Mouse (Mus musculus) layer of hippocampus, postnatal 25 days (tissue): ENCODE data around the gene Olfr181. TPM values are rescaled to one million over a fixed set of nuclear protein-coding genes. Genes with fewer than 3 reads are reported as not detected.

Experiments used
- DNase-seq, 2 experiments: peaks; one replicate each; pipeline ENCODE4 v3.0.0; 2022; ENCODE audit warnings: mixed read lengths in 2 of 2, low spot score in 1 of 2; ENCODE audit errors: extremely low spot score in 1 of 2
- total RNA-seq, 2 experiments: library from RNA; stranded (reverse); gene quantifications; 2 replicates each; pipeline ENCODE4 v1.2.3; 2021

Gene Olfr181
- not detected for total RNA-seq

DNA sequence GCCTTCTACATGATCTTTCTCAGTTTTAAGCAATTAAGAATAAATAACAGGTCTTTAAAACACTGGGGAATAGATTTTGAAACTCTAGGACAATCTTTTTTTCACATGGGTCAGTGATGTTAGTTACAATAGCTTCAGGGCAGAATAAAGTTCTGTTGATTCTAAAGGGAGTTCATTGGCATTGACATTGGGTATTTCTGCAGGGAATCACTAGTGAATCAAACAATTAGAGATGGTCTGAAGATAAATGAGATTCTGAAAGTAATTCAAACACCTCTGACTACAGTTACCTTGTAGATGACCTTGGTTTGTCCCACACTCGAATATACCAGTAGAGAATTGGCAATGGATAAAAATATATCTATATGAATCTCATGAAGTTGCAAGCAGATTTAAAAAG is at the start of gene Olfr181:
Gene Olfr181 (minus strand): TSS at position 101 of the 400 bp plus-strand sequence.
- DNase-seq = no peak

DNA sequence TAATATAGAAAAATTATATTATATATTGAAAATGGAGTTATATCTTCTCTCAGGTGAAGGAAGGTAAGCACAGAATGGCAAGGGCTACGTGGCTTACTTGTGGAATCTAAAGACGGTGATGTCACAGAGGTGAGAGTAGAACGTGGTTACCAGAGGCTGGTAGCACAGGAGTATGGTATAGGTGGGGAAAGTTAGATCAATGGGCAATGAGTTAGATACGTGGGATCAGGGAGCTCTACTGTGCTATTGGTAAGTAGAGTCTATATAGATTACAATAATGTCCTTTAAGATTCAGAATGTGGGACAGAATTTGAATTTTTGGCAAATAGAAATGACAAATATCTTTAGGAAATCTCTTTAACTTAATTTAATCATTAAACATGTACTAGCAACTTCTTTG is 737 bp upstream of the Olfr181 start, which contains the start of gene Olfr180:
Gene Olfr180 (minus strand): TSS at position 101 of the 400 bp plus-strand sequence.
- no peak for DNase-seq

DNA sequence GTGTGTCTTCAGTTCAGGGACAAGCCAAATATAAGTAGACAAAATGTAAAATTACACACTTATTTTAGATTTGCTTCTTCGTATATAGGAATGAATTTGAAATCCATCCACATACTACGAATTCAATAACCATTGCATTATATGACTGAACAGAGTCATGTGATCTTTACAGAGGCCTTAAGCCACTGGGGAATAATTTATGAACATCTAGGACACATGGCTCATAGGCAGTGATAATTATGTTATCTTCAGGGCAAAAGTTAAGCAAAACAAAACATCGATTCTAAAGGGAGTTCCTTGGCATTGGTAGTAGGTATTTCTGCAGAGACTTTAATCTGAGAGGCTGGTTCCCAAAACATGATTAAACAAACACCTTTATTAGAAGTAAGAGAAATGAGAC is 36.6 kb downstream of the Olfr181 start, which contains the start of gene Olfr178:
Gene Olfr178 (minus strand): TSS at position 101 of the 400 bp plus-strand sequence.
- DNase-seq = no peak

DNA sequence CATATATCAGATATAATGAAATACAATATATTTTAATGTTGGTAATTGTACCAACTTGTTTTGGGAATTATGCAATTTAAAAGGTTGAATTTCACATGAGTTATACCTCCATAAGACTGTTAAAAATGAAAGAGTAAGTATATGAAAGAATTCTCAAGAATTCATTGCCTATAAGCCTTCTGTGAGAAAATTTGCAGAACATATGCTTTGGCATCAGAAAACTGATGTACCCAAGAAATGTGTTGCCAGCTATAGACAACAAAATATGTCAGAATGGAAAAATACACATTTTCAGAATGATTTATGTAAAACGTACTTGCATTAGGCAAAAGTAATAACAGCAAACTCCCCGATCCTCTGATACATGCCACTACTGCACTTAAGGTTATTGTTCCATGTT is 44.1 kb downstream of the Olfr181 start:
- no peak for DNase-seq

Other genes starting within 250 kb of the Olfr181 start
- not detected for gene Gpr15, start 209.7 kb downstream of the Olfr181 start, total RNA-seq
- 100 to 1,000 TPM in 1 of 2 experiments, 10 to 100 TPM in 1; 82.0 to 100 TPM for gene Cldnd1, start 200.8 kb downstream of the Olfr181 start, total RNA-seq
- gene Olfr172, start 165.6 kb downstream of the Olfr181 start, total RNA-seq = not detected
- gene Olfr173, start 128.5 kb downstream of the Olfr181 start, total RNA-seq = not detected
- not detected for gene Olfr175-ps1, start 102.0 kb downstream of the Olfr181 start, total RNA-seq
- not detected for gene Olfr177, start 54.0 kb downstream of the Olfr181 start, total RNA-seq
- not detected for gene Olfr178, start 36.7 kb downstream of the Olfr181 start, total RNA-seq
- not detected for gene Olfr180, start 637 bp upstream of the Olfr181 start, total RNA-seq
- not detected for gene Olfr183, start 66.6 kb upstream of the Olfr181 start, total RNA-seq
- not detected for gene Olfr186, start 101.5 kb upstream of the Olfr181 start, total RNA-seq
- gene Olfr187, start 111.0 kb upstream of the Olfr181 start, total RNA-seq = not detected
- gene Olfr190, start 149.2 kb upstream of the Olfr181 start, total RNA-seq = not detected
- not detected for gene Olfr191, start 161.1 kb upstream of the Olfr181 start, total RNA-seq
- not detected for gene Olfr193, start 183.1 kb upstream of the Olfr181 start, total RNA-seq
- not detected for gene Olfr194, start 192.3 kb upstream of the Olfr181 start, total RNA-seq
- not detected for gene Olfr195, start 218.3 kb upstream of the Olfr181 start, total RNA-seq
- not detected for gene Olfr196, start 241.7 kb upstream of the Olfr181 start, total RNA-seq